Comparison of ENCODE assay signal across 24 mouse cellular contexts in the genomic region with DNA sequence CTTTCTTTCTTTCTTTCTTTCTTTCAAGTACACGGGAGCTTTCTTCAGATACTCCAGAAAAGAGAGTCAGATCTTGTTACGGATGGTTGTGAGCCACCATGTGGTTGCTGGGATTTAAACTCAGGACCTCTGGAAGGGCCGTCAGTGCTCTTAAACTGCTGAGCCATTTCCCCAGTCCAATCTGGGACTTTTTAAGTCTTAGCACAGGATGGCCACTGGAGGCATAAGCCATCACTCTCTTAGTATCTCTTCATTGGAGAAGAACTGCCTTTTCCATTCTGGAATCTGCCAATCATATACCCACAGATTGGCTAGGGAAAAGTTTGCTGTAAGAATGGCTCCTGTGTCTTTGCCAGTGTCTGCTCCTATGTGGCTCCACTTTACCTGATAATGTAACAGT. TPM values are rescaled to one million over a fixed set of nuclear protein-coding genes. Genes with fewer than 3 reads are reported as not detected.
A peak's percentile ranks its signal among the peaks of the same experiment; 100 is the strongest.
DNase-seq lines count a peak whose midpoint lies in the region; ATAC-seq and TF ChIP-seq lines count a peak whose summit lies in the region.
"Had no signal": no experiment of that assay in that cellular context is flagged by ENCODE, and none has a peak within 500 bp of the region (broad histone marks: within the 10 kb centered on the region; RNA-seq: fewer than 3 reads in every experiment).

No protein-coding gene starts in this region.

- H3K9ac ChIP-seq in intestine, postnatal 0 days (ENCODE audit: low read depth, low read length) = no peak overlapping the region
- H3K9ac ChIP-seq in intestine, embryonic 16.5 days (ENCODE audit: low read depth, low read length) = no peak overlapping the region
- H3K9ac ChIP-seq in MEL (ENCODE audit: control insufficient read depth, low read depth, low read length, poor library complexity, severe bottlenecking) = no peak overlapping the region
- H3K9ac ChIP-seq in forebrain, embryonic 16.5 days (replicated peaks; ENCODE audit: low read depth, low read length) = no peak overlapping the region
- H3K9ac ChIP-seq: embryonic facial prominence, embryonic 15.5 days; heart, embryonic 13.5 days; kidney, embryonic 15.5 days; limb, embryonic 13.5 days; lung, embryonic 15.5 days had no signal

- TF ChIP-seq EP300 in MEL (IDR thresholded peaks at IDR 0.05; ENCODE audit: low read depth in 1 of 2, low read length in 2 of 2) = no peak

- no peak overlapping the region for H3K4me3 ChIP-seq in intestine, postnatal 0 days (ENCODE audit: low read depth, low read length)
- H3K4me3 ChIP-seq in intestine, embryonic 16.5 days (ENCODE audit: low read length) = no peak overlapping the region
- peak overlapping the region; percentile 80 for H3K4me3 ChIP-seq in megakaryocyte, embryonic 14.5 days (replicated peaks)
- H3K4me3 ChIP-seq in MEL (ENCODE audit: control insufficient read depth in 1 of 2, insufficient read depth in 1 of 2, low read depth in 2 of 2, low read length in 2 of 2) = no peak overlapping the region
- H3K4me3 ChIP-seq in forebrain, embryonic 16.5 days (replicated peaks; ENCODE audit: low read length) = no peak overlapping the region
- H3K4me3 ChIP-seq: embryonic facial prominence, embryonic 15.5 days; heart, embryonic 13.5 days; kidney, embryonic 15.5 days; limb, embryonic 13.5 days; lung, embryonic 15.5 days; midbrain, embryonic 10.5 days; myocyte had no signal

- no peaks in the 10 kb centered on the region for H3K9me3 ChIP-seq in intestine, postnatal 0 days (ENCODE audit: control insufficient read depth)
- no peaks in the 10 kb centered on the region for H3K9me3 ChIP-seq in intestine, embryonic 16.5 days (ENCODE audit: control insufficient read depth, low read length)
- H3K9me3 ChIP-seq in megakaryocyte, embryonic 14.5 days = no peaks in the 10 kb centered on the region
- H3K9me3 ChIP-seq in MEL (replicated peaks; ENCODE audit: insufficient read depth, low read length) = no peaks in the 10 kb centered on the region
- H3K9me3 ChIP-seq in forebrain, embryonic 16.5 days (ENCODE audit: control insufficient read depth, low read length) = no peaks in the 10 kb centered on the region
- H3K9me3 ChIP-seq: embryonic facial prominence, embryonic 15.5 days; heart, embryonic 13.5 days; kidney, embryonic 15.5 days; limb, embryonic 13.5 days; lung, embryonic 15.5 days; midbrain, embryonic 10.5 days had no signal

- TF ChIP-seq RAD21 in MEL (IDR thresholded peaks at IDR 0.05; ENCODE audit: low read depth, low read length) = no peak

- DNase-seq in MEL (ENCODE audit: low read depth, low spot score) = peak; percentile 50
- DNase-seq in retina, postnatal 1 day = peak; percentile 24
- DNase-seq in frontal cortex, postnatal 10 days (ENCODE audit: low spot score in 2 of 2) = no peak
- DNase-seq: adrenal gland, postnatal 25 days; gastrocnemius, postnatal 36 days; heart, postnatal 4 days; right cerebral cortex, postnatal 14 days; thymus, postnatal 25 days had no signal

- H3K27ac ChIP-seq in intestine, postnatal 0 days (ENCODE audit: low read depth, low read length) = no peak overlapping the region
- H3K27ac ChIP-seq in intestine, embryonic 16.5 days (ENCODE audit: low read length) = no peak overlapping the region
- H3K27ac ChIP-seq in MEL (ENCODE audit: control insufficient read depth, low read depth, low read length) = no peak overlapping the region
- H3K27ac ChIP-seq in forebrain, embryonic 16.5 days (ENCODE audit: low read length) = no peak overlapping the region
- H3K27ac ChIP-seq: embryonic facial prominence, embryonic 15.5 days; heart, embryonic 13.5 days; kidney, embryonic 15.5 days; limb, embryonic 13.5 days; lung, embryonic 15.5 days; midbrain, embryonic 10.5 days had no signal

- ATAC-seq in intestine, postnatal 0 days = no peak
- no peak for ATAC-seq in intestine, embryonic 16.5 days
- no peak for ATAC-seq in megakaryocyte, adult 5-6 weeks (ENCODE audit: poor library complexity, severe bottlenecking)
- ATAC-seq in forebrain, embryonic 16.5 days = no peak

- H3K27me3 ChIP-seq in intestine, postnatal 0 days (replicated peaks; ENCODE audit: control insufficient read depth, insufficient read depth, low read length) = no peaks in the 10 kb centered on the region
- no peaks in the 10 kb centered on the region for H3K27me3 ChIP-seq in intestine, embryonic 16.5 days (replicated peaks; ENCODE audit: control insufficient read depth, insufficient read depth, low read length)
- no peaks in the 10 kb centered on the region for H3K27me3 ChIP-seq in megakaryocyte, embryonic 14.5 days (replicated peaks)
- H3K27me3 ChIP-seq in MEL (ENCODE audit: control insufficient read depth in 1 of 2, insufficient read depth in 2 of 2, low read length in 2 of 2) = no peaks in the 10 kb centered on the region
- H3K27me3 ChIP-seq in forebrain, embryonic 16.5 days (replicated peaks; ENCODE audit: control insufficient read depth, insufficient read depth, low read length) = no peaks in the 10 kb centered on the region
- H3K27me3 ChIP-seq: embryonic facial prominence, embryonic 15.5 days; heart, embryonic 13.5 days; kidney, embryonic 15.5 days; limb, embryonic 13.5 days; lung, embryonic 15.5 days had no signal

- TF ChIP-seq POLR2A in MEL (IDR thresholded peaks at IDR 0.05; ENCODE audit: control insufficient read depth in 1 of 2, insufficient read depth in 1 of 2, low read depth in 1 of 2, low read length in 2 of 2, poor library complexity in 1 of 2) = no peak

- peaks cover 55% of the 10 kb centered on the region for H3K79me2 ChIP-seq in MEL (ENCODE audit: control insufficient read depth, insufficient read depth, low read length, poor library complexity)

- H3K4me2 ChIP-seq in intestine, postnatal 0 days (replicated peaks; ENCODE audit: low read depth) = no peak overlapping the region
- no peak overlapping the region for H3K4me2 ChIP-seq in intestine, embryonic 16.5 days (ENCODE audit: low read depth, low read length)
- H3K4me2 ChIP-seq in forebrain, embryonic 16.5 days (ENCODE audit: low read length) = no peak overlapping the region
- H3K4me2 ChIP-seq: embryonic facial prominence, embryonic 15.5 days; heart, embryonic 13.5 days; kidney, embryonic 15.5 days; limb, embryonic 13.5 days; lung, embryonic 15.5 days had no signal

- peaks cover 3% of the 10 kb centered on the region; the same call in 1 of the 2 replicates for H3K4me1 ChIP-seq in intestine, postnatal 0 days (replicated peaks; ENCODE audit: control insufficient read depth, insufficient read depth, low read length)
- peaks cover 13% of the 10 kb centered on the region for H3K4me1 ChIP-seq in intestine, embryonic 16.5 days (ENCODE audit: control insufficient read depth, insufficient read depth, low read length)
- peaks cover 60% of the 10 kb centered on the region for H3K4me1 ChIP-seq in megakaryocyte, embryonic 14.5 days
- peaks cover 4 to 16% of the 10 kb centered on the region in 2 experiments; a peak in 3 of 4 replicates for H3K4me1 ChIP-seq in MEL (ENCODE audit: control insufficient read depth in 1 of 2, insufficient read depth in 2 of 2, low read length in 2 of 2)
- H3K4me1 ChIP-seq in forebrain, embryonic 16.5 days (replicated peaks; ENCODE audit: control insufficient read depth, insufficient read depth, low read length) = peaks cover 29% of the 10 kb centered on the region

- WGBS in intestine, postnatal 0 days = 45% methylated on average over 3 of the region's 3 CpGs
- 66% methylated on average over 3 of the region's 3 CpGs for WGBS in intestine, embryonic 16.5 days
- WGBS in forebrain, embryonic 16.5 days = 54% methylated on average over 3 of the region's 3 CpGs

- TF ChIP-seq CTCF in intestine, postnatal 0 days (IDR thresholded peaks at IDR 0.05; ENCODE audit: low read depth) = peak; percentile 45
- TF ChIP-seq CTCF in MEL (IDR thresholded peaks at IDR 0.05 in 2 of 3, conservative IDR thresholded peaks at IDR 0.05 in 1 of 3; ENCODE audit: control insufficient read depth in 1 of 3, insufficient read depth in 1 of 3, low read depth in 2 of 3, low read length in 3 of 3, poor library complexity in 1 of 3, severe bottlenecking in 1 of 3) = peak in 1 of 3 experiments; percentile 13; a peak in 3 of 6 replicates

- peaks cover 27% of the 10 kb centered on the region for H3K36me3 ChIP-seq in intestine, postnatal 0 days (ENCODE audit: control insufficient read depth, insufficient read depth)
- H3K36me3 ChIP-seq in intestine, embryonic 16.5 days (ENCODE audit: control insufficient read depth, insufficient read depth, low read length) = peaks cover 13% of the 10 kb centered on the region
- peaks cover 30% of the 10 kb centered on the region for H3K36me3 ChIP-seq in megakaryocyte, embryonic 14.5 days (replicated peaks; ENCODE audit: low read length)
- peaks cover 7 to 14% of the 10 kb centered on the region in 2 experiments; a peak in 3 of 4 replicates for H3K36me3 ChIP-seq in MEL (ENCODE audit: control insufficient read depth in 1 of 2, insufficient read depth in 2 of 2, low read length in 2 of 2)
- H3K36me3 ChIP-seq in forebrain, embryonic 16.5 days (ENCODE audit: control insufficient read depth, insufficient read depth) = peaks cover 13% of the 10 kb centered on the region

TF ChIP-seq in MEL, 35 proteins besides CTCF, POLR2A, EP300 and RAD21 (continues in another document):
- TF ChIP-seq ELF1 (IDR thresholded peaks at IDR 0.05; ENCODE audit: low read depth, low read length) = no peak
- no peak for TF ChIP-seq SIN3A (IDR thresholded peaks at IDR 0.05; ENCODE audit: low read length)

RNA-seq across cellular contexts. Expression of a gene that starts 3.1 kb away (rescaled TPM):
- polyA plus RNA-seq in intestine, postnatal 0 days (2015; fragmentation: Nextera tagmentation; extraction: Ambion mirVana) = 43.2 and 46.2 TPM in 2 replicates
- polyA plus RNA-seq in intestine, embryonic 16.5 days (2015; fragmentation: Nextera tagmentation; extraction: Ambion mirVana) = 70.7 and 71.1 TPM in 2 replicates
- 1.1 and 3.5 TPM in 2 replicates for polyA plus RNA-seq in megakaryocyte, embryonic 14.5 days (2012; ENCODE audit: insufficient read depth, low replicate concordance)
- 57.4 and 62.3 TPM in 2 replicates for total RNA-seq in megakaryocyte, adult 5-6 weeks (2015)
- 86.3 and 88.8 TPM in 2 replicates for total RNA-seq in megakaryocyte, adult 5-6 weeks (2017)
- total RNA-seq in MEL (2012; rRNA removed) = 70.3 and 73.3 TPM in 2 replicates
- polyA plus RNA-seq in MEL (2012; ENCODE audit: insufficient read depth in 1 of 2, insufficient read length in 2 of 2, low read depth in 1 of 2, low replicate concordance in 2 of 2, missing spikeins in 1 of 2) = 10 to 100 TPM in 1 of 2 experiments, not detected in 1; 52.9 TPM
- 141 and 159 TPM in 2 replicates for polyA plus RNA-seq in forebrain, embryonic 16.5 days (2015; fragmentation: Nextera tagmentation; extraction: Ambion mirVana)

RNA-seq across cellular contexts. Expression of a gene that starts 14.1 kb away (rescaled TPM):
- not detected in 2 replicates for polyA plus RNA-seq in intestine, postnatal 0 days (2015; fragmentation: Nextera tagmentation; extraction: Ambion mirVana)
- not detected in 2 replicates for polyA plus RNA-seq in intestine, embryonic 16.5 days (2015; fragmentation: Nextera tagmentation; extraction: Ambion mirVana)
- not detected in 2 replicates for polyA plus RNA-seq in megakaryocyte, embryonic 14.5 days (2012; ENCODE audit: insufficient read depth, low replicate concordance)
- not detected in 2 replicates for total RNA-seq in megakaryocyte, adult 5-6 weeks (2015)
- total RNA-seq in megakaryocyte, adult 5-6 weeks (2017) = not detected in 2 replicates
- total RNA-seq in MEL (2012; rRNA removed) = 0.12 and 0.23 TPM in 2 replicates
- under 1 TPM in 1 of 2 experiments, not detected in 1; 0.65 TPM for polyA plus RNA-seq in MEL (2012; ENCODE audit: insufficient read depth in 1 of 2, insufficient read length in 2 of 2, low read depth in 1 of 2, low replicate concordance in 2 of 2, missing spikeins in 1 of 2)
- not detected in 2 replicates for polyA plus RNA-seq in forebrain, embryonic 16.5 days (2015; fragmentation: Nextera tagmentation; extraction: Ambion mirVana)
- total RNA-seq: gastrocnemius, postnatal 36 days; heart, postnatal 4 days; layer of hippocampus, adult 18-20 months; left cerebral cortex, adult 8-10 months; neutrophil, adult 5-6 weeks had no signal
- polyA plus RNA-seq: cortical plate, adult 2 months; embryonic facial prominence, embryonic 15.5 days; heart, embryonic 13.5 days; limb, embryonic 13.5 days; lung, embryonic 15.5 days; midbrain, embryonic 10.5 days had no signal

Comparison
In these comparisons a context has a peak if more than half of its experiments do, and no peak if none do; other contexts are left out.
1. DNase-seq: peak in MEL (single experiment) and retina, postnatal 1 day (single experiment); none in frontal cortex, postnatal 10 days (0 of 2).